Mouse (Mus musculus): ENCODE results near the gene Commd1. TPM values are rescaled to one million over a fixed set of nuclear protein-coding genes. Genes with fewer than 3 reads are reported as not detected.

The Commd1 gene
- total and polyA plus RNA-seq, 3 experiments, result 102 to 113 TPM; not detected in 1

- TF ChIP-seq RAD21 (IDR thresholded peaks at IDR 0.05; ENCODE audit: low read depth, low read length), result no peak
- TF ChIP-seq JUND (IDR thresholded peaks at IDR 0.05; ENCODE audit: low read depth, low read length), result no peak
- no peak; the same call in 1 of the 2 replicates for TF ChIP-seq E2F4 (IDR thresholded peaks at IDR 0.05; ENCODE audit: borderline replicate concordance, low read depth, low read length)
- TF ChIP-seq MAFK (IDR thresholded peaks at IDR 0.05; ENCODE audit: borderline replicate concordance, low read depth, low read length), result no peak
These were observed 110.4 kb downstream of the Commd1 start (continued) for GRCm38 (mm10) chr11:22871628-22872306.

- H3K79me2 ChIP-seq (ENCODE audit: control insufficient read depth, insufficient read depth, low read length, poor library complexity), result no peaks in the 10 kb centered on the region; the same call in 1 of the 2 replicates
- no peaks in the 10 kb centered on the region for H3K27me3 ChIP-seq (ENCODE audit: control insufficient read depth in 1 of 2, insufficient read depth in 2 of 2, low read length in 2 of 2)
- H3K4me3 ChIP-seq (ENCODE audit: control insufficient read depth in 1 of 2, insufficient read depth in 1 of 2, low read depth in 2 of 2, low read length in 2 of 2), result no peak overlapping the region
- TF ChIP-seq MYC (IDR thresholded peaks at IDR 0.05; ENCODE audit: low read depth, low read length), result no peak
- no peak for TF ChIP-seq MAFK (IDR thresholded peaks at IDR 0.05; ENCODE audit: borderline replicate concordance, low read depth, low read length)
- no peak for TF ChIP-seq USF1 (IDR thresholded peaks at IDR 0.05; ENCODE audit: low read depth, low read length)
- TF ChIP-seq GATA1 (IDR thresholded peaks at IDR 0.05; ENCODE audit: low read depth, low read length), result no peak
- TF ChIP-seq SMC3 (IDR thresholded peaks at IDR 0.05; ENCODE audit: low read depth, low read length), result no peak
- no peak for TF ChIP-seq ELF1 (IDR thresholded peaks at IDR 0.05; ENCODE audit: low read depth, low read length)
- no peak for TF ChIP-seq NELFE (IDR thresholded peaks at IDR 0.05; ENCODE audit: low read depth, low read length)
- TF ChIP-seq GABPA (IDR thresholded peaks at IDR 0.05; ENCODE audit: low read depth, low read length), result no peak
- no peak for TF ChIP-seq ZNF384 (IDR thresholded peaks at IDR 0.05; ENCODE audit: low read depth, low read length)
- no peak for TF ChIP-seq MEF2A (IDR thresholded peaks at IDR 0.05; ENCODE audit: extremely low read depth, insufficient replicate concordance, low read depth, low read length, poor library complexity, severe bottlenecking)
- peaks cover 0 to 13% of the 10 kb centered on the region in 2 experiments; a peak in 2 of 4 replicates for H3K36me3 ChIP-seq (ENCODE audit: control insufficient read depth in 1 of 2, insufficient read depth in 2 of 2, low read length in 2 of 2)
- H3K4me1 ChIP-seq (ENCODE audit: control insufficient read depth in 1 of 2, insufficient read depth in 2 of 2, low read length in 2 of 2), result peaks cover 2 to 10% of the 10 kb centered on the region in 2 experiments; a peak in 3 of 4 replicates
- no peak overlapping the region for H3K27ac ChIP-seq (ENCODE audit: control insufficient read depth, low read depth, low read length)
- DNase-seq (ENCODE audit: low read depth, low spot score), result no peak
- no peaks in the 10 kb centered on the region for H3K9me3 ChIP-seq (replicated peaks; ENCODE audit: insufficient read depth, low read length)
- H3K9ac ChIP-seq (ENCODE audit: control insufficient read depth, low read depth, low read length, poor library complexity, severe bottlenecking), result no peak overlapping the region
These were observed 113.6 kb downstream of the Commd1 start for GRCm38 (mm10) chr11:22868582-22868981.

- H3K4me3 ChIP-seq (ENCODE audit: control insufficient read depth in 1 of 2, insufficient read depth in 1 of 2, low read depth in 2 of 2, low read length in 2 of 2), result no peak overlapping the region
- H3K79me2 ChIP-seq (ENCODE audit: control insufficient read depth, insufficient read depth, low read length, poor library complexity), result no peaks in the 10 kb centered on the region; the same call in 1 of the 2 replicates
- H3K27me3 ChIP-seq (ENCODE audit: control insufficient read depth in 1 of 2, insufficient read depth in 2 of 2, low read length in 2 of 2), result no peaks in the 10 kb centered on the region
- TF ChIP-seq SMC3 (IDR thresholded peaks at IDR 0.05; ENCODE audit: low read depth, low read length) (no peak), ZNF384 (IDR thresholded peaks at IDR 0.05; ENCODE audit: low read depth, low read length) (no peak), ZC3H11A (IDR thresholded peaks at IDR 0.05; ENCODE audit: low read depth, low read length) (no peak), POLR2AphosphoS5 (IDR thresholded peaks at IDR 0.05; ENCODE audit: borderline replicate concordance, low read depth, low read length) (no peak), MAX (IDR thresholded peaks at IDR 0.05; ENCODE audit: low read length) (no peak), USF2 (IDR thresholded peaks at IDR 0.05; ENCODE audit: borderline replicate concordance in 1 of 2, insufficient read depth in 1 of 2, low read depth in 1 of 2, low read length in 2 of 2) (no peak)
- no peaks in the 10 kb centered on the region for H3K9me3 ChIP-seq (replicated peaks; ENCODE audit: insufficient read depth, low read length)
- H3K9ac ChIP-seq (ENCODE audit: control insufficient read depth, low read depth, low read length, poor library complexity, severe bottlenecking), result no peak overlapping the region
- no peak for DNase-seq (ENCODE audit: low read depth, low spot score)
- H3K4me1 ChIP-seq (ENCODE audit: control insufficient read depth in 1 of 2, insufficient read depth in 2 of 2, low read length in 2 of 2), result peaks cover 2 to 6% of the 10 kb centered on the region in 2 experiments; a peak in 2 of 4 replicates
- no peak overlapping the region for H3K27ac ChIP-seq (ENCODE audit: control insufficient read depth, low read depth, low read length)
- peaks cover 0 to 12% of the 10 kb centered on the region in 2 experiments; a peak in 2 of 4 replicates for H3K36me3 ChIP-seq (ENCODE audit: control insufficient read depth in 1 of 2, insufficient read depth in 2 of 2, low read length in 2 of 2)
These were observed 114.5 kb downstream of the Commd1 start for GRCm38 (mm10) chr11:22867691-22868090.
